Mouse (Mus musculus): ENCODE results near the gene Ciz1.

DNA sequence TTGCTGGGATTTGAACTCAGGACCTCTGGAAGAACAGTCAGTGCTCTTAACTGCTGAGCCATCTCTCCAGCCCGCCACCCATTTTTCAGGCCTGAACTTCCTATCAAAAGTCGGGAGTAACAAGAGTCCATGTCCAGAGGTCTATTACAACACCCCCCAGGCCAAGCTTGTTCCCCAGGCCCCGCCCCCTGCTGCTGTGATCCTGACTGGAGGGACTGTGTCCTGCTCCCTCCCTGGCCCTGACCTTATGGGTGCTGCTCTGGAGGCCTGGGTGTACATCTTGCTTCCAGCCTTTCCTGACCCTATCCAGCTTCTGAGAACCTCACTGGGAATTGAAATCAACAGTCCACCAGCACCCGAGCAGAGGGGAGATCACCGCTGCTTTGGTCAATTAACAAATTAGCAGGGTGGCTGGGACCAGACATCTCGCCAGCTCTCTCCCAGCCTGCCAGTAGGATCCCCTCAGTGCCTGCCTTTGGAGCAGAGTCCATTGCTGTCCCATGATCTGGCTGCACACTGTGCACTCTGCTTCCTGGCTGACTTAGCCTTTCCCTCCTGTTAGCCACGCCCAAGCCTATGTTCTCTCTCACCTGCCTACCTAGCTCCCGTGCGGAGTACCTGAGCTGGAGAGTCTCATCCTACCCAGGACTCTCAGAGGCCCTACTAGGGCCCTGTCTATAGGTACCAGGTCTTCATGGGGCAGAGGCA is 30.4 kb upstream of the Ciz1 start:
- TF ChIP-seq POLR2A (IDR thresholded peaks at IDR 0.05; ENCODE audit: borderline replicate concordance, extremely low read depth, insufficient read depth, insufficient read length, poor library complexity, severe bottlenecking) (no peak), CTCF (IDR thresholded peaks at IDR 0.05; ENCODE audit: borderline replicate concordance, extremely low read depth, insufficient read depth, insufficient read length) (no peak)

Measured in brain, embryonic 14.5 days (tissue).